Mouse (Mus musculus): ENCODE results near the gene Myo19.

DNA sequence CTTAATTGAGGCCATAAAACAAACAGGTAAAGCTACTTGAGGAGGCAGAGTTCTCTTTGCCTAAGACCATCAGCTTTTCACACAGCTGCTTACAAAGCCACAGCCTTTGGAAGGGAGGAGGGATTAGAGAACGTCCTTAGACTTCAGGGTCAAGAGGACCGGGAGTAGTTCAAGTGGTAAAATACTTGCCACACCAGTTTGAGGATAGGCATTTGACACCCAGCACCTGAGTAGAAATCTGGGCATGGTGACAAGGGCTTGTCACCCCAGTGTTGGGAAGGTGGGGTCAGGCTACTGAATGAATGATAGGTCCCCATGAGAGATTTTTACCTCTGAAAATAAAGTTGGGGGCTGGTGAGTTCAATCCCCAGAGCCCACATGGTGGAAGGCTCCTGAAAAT lies 72.7 kb downstream of the Myo19 start:
- no peak for TF ChIP-seq CTCF (IDR thresholded peaks at IDR 0.05; ENCODE audit: extremely low read depth, insufficient read length, insufficient replicate concordance, low read depth, low read length)
- TF ChIP-seq POLR2A (IDR thresholded peaks at IDR 0.05; ENCODE audit: low read depth, low read length), result no peak

All from small intestine, adult 2 months (tissue).